Mouse (Mus musculus): ENCODE measurements at regions not wholly inside any gene's neighbourhood (a gene's known extent, or its start where the extent isn't known, plus 50 kb on each side); places are given as distances from the start of the nearest gene placed in this dataset.

MicroRNAs encoded in the stretch of these regions (microRNA counts, 519-probe panel; counts per million panel counts)
- microRNA mmu-miR-184 = 460 counts per million, percentile 65 among the panel's probes with 10 or more counts

Small RNA genes in the stretch of these regions (microRNA-seq; reads per million reads assigned to microRNA genes)
- 177 reads per million, percentile 60 among the genes with 10 or more reads in this experiment for gene Mir184

Data from embryonic facial prominence, embryonic 12.5 days (tissue).